Mouse (Mus musculus) lung, embryonic 15.5 days (tissue): ENCODE measurements at regions not wholly inside any gene's neighbourhood (a gene's known extent, or its start where the extent isn't known, plus 50 kb on each side); places are given as distances from the start of the nearest gene placed in this dataset.
"Not testable (repeated sequence)": the region's sequence is repeated elsewhere in the genome, so short reads cannot be mapped to it uniquely, and the experiment has no call there.

Experiments used
- ATAC-seq: fragments of 200-750 bp; cut with Nextera tagmentation; 2 replicates; pipeline ENCODE4 v1.8.0; 2017; ENCODE audit warnings: moderate number of reproducible peaks, borderline replicate concordance; ENCODE audit not compliant: low FRiP score, low TSS enrichment; ENCODE audit errors: extremely low read depth
- H3K27ac ChIP-seq: fragments of 300-500 bp; sonication (generic); 2 replicates; pipeline ENCODE4 v1.5.1; 2015; ENCODE audit warnings: moderate library complexity, mild to moderate bottlenecking, inconsistent platforms
- H3K27me3 ChIP-seq: fragments of 300-500 bp; sonication (generic); 2 replicates; pipeline ENCODE4 v1.6.1; 2015; ENCODE audit warnings: inconsistent platforms
- H3K36me3 ChIP-seq: fragments of 300-500 bp; sonication (generic); 2 replicates; pipeline ENCODE4 v1.6.1; 2015; ENCODE audit warnings: inconsistent platforms
- H3K4me1 ChIP-seq: fragments of 300-500 bp; sonication (generic); 2 replicates; pipeline ENCODE4 v1.6.1; 2015; ENCODE audit warnings: inconsistent platforms
- H3K4me2 ChIP-seq: fragments of 300-500 bp; sonication (generic); 2 replicates; pipeline ENCODE4 v1.6.1; 2015; ENCODE audit warnings: inconsistent platforms, mild to moderate bottlenecking, moderate library complexity
- H3K4me3 ChIP-seq: fragments of 300-500 bp; sonication (generic); 2 replicates; pipeline ENCODE4 v1.5.1; 2015; ENCODE audit warnings: mild to moderate bottlenecking, inconsistent platforms
- H3K9ac ChIP-seq: fragments of 300-500 bp; sonication (generic); 2 replicates; pipeline ENCODE4 v1.6.1; 2015; ENCODE audit warnings: inconsistent platforms
- H3K9me3 ChIP-seq: fragments of 300-500 bp; sonication (generic); 2 replicates; pipeline ENCODE4 v1.6.1; 2016; ENCODE audit warnings: inconsistent platforms
- WGBS: fragments of 180-500 bp; shearing (Covaris S2); methylation state at CpG from one replicate; pipeline ENCODE4 v1.1.7; 2015; 5-methylcytosine and 5-hydroxymethylcytosine counted together

DNA sequence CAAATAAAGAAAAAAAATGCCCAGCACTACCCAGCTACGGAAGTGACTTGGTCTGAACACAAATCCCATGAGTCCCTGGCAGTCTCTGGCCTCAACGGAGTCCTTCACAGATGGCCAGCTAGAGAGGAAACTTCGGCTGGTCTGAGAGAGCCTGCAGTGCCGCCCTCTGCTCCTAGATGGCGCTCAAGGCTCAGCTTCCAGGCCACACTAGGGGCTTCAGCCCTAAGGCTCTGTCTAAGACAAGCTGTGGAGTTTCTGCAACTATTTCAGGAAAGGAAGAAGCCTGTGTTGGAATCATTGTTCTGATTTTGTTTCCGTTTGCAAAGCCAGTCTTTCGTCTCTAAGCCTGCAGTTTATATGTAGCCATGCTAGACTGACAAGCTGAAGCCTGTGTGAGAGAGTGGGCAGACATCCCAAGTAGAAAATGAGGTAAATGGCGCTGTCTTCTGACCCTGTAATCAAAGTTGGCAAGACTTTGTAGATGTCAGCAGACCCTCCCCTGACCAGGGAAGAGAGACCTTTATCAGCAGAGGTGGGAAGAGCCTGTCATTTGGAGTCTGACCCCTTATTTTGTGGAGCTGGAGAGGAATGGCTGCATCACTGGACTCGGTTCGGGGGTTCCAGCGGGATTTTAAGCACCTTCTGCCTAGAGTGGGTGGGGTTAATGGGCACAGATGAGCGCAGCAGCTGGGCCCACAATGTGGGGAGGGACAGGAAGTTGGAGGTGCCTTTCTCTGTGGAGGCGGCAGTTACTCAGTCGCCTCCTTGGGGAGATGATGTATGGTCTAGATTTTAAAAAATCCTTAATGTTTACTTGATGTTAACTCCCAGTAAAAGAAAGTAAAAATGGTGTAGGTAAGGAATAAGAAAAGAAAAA lies 197.5 kb downstream of the Nucb2 start:
- 36% methylated on average over 14 of the region's 14 CpGs for WGBS
- no peak overlapping the region for H3K4me3 ChIP-seq
- no peaks in the 10 kb centered on the region for H3K27me3 ChIP-seq
- ATAC-seq, result peak; percentile 73; the same call in 1 of the 2 replicates
- H3K4me2 ChIP-seq, result no peak overlapping the region
- H3K4me1 ChIP-seq, result no peaks in the 10 kb centered on the region
- H3K9me3 ChIP-seq, result no peaks in the 10 kb centered on the region
- no peak overlapping the region for H3K27ac ChIP-seq
- no peaks in the 10 kb centered on the region for H3K36me3 ChIP-seq
- no peak overlapping the region for H3K9ac ChIP-seq

DNA sequence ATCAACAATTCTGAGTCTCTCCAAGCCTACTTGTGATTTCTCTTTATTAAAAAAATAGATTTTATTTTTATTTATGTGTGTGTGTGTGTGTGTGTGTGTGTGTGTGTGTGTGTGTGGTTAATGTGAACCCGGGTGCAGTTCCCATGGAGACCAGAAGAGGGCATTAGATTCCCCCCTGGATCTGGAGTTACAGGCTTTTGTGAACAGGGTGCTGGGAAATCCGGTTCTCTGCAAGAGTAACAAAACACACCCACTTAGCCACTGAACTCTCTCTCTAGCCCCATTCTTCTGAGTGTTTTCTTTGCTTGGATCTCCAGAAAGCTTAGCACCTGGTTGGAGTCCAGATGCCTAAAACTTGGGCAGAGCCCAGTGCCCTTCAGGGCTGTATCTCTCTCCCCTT lies 198.4 kb downstream of the Nucb2 start:
- H3K4me1 ChIP-seq, result no peaks in the 10 kb centered on the region
- no peak overlapping the region for H3K4me3 ChIP-seq
- H3K9me3 ChIP-seq, result no peaks in the 10 kb centered on the region
- no peak for ATAC-seq
- H3K4me2 ChIP-seq, result no peak overlapping the region
- no peak overlapping the region for H3K9ac ChIP-seq
- H3K27me3 ChIP-seq, result no peaks in the 10 kb centered on the region
- H3K27ac ChIP-seq, result no peak overlapping the region
- WGBS, result 81% methylated on average over 2 of the region's 2 CpGs
- H3K36me3 ChIP-seq, result no peaks in the 10 kb centered on the region

GRCm38 (mm10) chr7:116711541-116711940 lies 207.4 kb downstream of the Nucb2 start:
- WGBS, result 77% methylated on average over 2 of the region's 2 CpGs
- no peak for ATAC-seq
- Histone ChIP-seq H3K36me3 (no peaks in the 10 kb centered on the region), H3K4me1 (no peaks in the 10 kb centered on the region), H3K9ac (no peak overlapping the region), H3K27me3 (no peaks in the 10 kb centered on the region), H3K4me3 (no peak overlapping the region), H3K4me2 (no peak overlapping the region), H3K27ac (no peak overlapping the region), H3K9me3 (no peaks in the 10 kb centered on the region)

DNA sequence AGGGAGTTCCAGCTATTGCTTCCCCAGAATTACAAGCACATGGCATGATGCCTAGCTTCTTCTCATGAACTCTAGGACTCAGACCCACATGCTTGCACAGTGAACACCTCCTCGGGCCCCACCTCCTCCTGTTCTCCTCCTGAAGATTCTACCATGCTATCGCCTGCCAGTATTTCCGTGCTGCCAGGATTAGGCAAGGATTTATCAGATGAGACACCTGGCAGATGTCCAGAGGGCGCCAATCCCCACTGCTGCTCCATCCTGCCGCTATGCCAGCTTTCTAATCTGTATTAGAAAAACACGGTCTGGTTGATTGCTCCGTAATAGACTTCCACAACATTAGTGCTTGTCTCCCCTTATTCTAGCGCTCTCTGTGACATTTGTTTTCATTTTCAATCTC lies 209.0 kb downstream of the Nucb2 start:
- Histone ChIP-seq H3K9ac (no peak overlapping the region), H3K4me3 (no peak overlapping the region), H3K27me3 (no peaks in the 10 kb centered on the region), H3K4me1 (no peaks in the 10 kb centered on the region), H3K4me2 (no peak overlapping the region), H3K9me3 (no peaks in the 10 kb centered on the region), H3K36me3 (no peaks in the 10 kb centered on the region), H3K27ac (no peak overlapping the region)
- WGBS, result 75% methylated on average over 8 of the region's 8 CpGs
- no peak for ATAC-seq

- ATAC-seq, result no peak
- Histone ChIP-seq H3K9ac (no peak overlapping the region), H3K4me3 (no peak overlapping the region), H3K4me2 (no peak overlapping the region), H3K27me3 (no peaks in the 10 kb centered on the region), H3K9me3 (no peaks in the 10 kb centered on the region), H3K4me1 (no peaks in the 10 kb centered on the region), H3K36me3 (no peaks in the 10 kb centered on the region), H3K27ac (no peak overlapping the region)
- WGBS, result 50% methylated on average over 10 of the region's 10 CpGs
Observed at GRCm38 (mm10) chr7:116715234-116716046, 211.3 kb downstream of the Nucb2 start.

DNA sequence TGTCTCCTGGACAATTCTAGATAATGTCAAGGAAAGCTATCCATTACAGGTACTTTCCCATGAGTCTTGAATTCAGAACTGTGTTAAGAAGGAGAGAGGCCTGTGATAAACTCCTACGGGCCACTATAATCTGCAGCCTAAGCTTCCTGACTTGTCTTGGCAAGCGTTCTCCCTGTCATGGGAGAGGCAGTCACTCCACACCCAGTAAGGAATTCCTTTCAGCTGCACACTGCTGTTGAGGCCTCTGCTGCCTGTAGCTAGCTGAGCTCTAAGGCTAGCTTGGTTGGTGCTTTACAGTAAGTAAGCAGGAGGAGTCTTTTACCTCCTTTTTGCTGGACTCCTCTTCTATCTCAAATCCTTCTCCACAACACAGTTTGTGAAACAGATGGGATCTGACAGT lies 224.2 kb downstream of the Nucb2 start:
- H3K4me3 ChIP-seq, result no peak overlapping the region
- no peaks in the 10 kb centered on the region for H3K4me1 ChIP-seq
- H3K9ac ChIP-seq, result no peak overlapping the region
- H3K4me2 ChIP-seq, result no peak overlapping the region
- H3K27me3 ChIP-seq, result no peaks in the 10 kb centered on the region
- H3K27ac ChIP-seq, result no peak overlapping the region
- H3K36me3 ChIP-seq, result no peaks in the 10 kb centered on the region
- ATAC-seq, result no peak
- H3K9me3 ChIP-seq, result no peaks in the 10 kb centered on the region; the same call in 1 of the 2 replicates
- WGBS, result 23% methylated on average over 2 of the region's 2 CpGs

DNA sequence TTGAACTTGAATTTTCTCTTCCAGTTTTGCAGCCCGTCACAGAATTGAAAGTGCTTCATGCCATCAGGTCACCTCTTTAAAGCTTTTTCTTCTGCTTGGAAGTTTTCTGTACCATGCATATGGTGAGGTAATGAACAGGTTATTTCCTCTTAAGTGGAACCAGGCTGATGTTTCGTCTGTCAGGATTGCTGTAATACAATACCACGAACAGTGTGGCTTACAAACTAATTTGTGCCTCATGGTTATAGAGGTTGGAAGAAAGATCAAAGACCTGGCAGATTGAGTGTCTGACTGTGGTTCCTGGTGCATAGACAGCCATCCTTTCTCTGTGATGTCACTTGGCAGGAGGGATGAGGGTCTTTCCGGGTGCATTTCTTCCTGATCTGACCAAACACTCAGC lies 225.6 kb downstream of the Nucb2 start:
- Histone ChIP-seq H3K9ac (no peak overlapping the region), H3K27ac (no peak overlapping the region), H3K36me3 (no peaks in the 10 kb centered on the region), H3K27me3 (no peaks in the 10 kb centered on the region), H3K9me3 (no peaks in the 10 kb centered on the region; the same call in 1 of the 2 replicates), H3K4me3 (no peak overlapping the region), H3K4me2 (no peak overlapping the region), H3K4me1 (no peaks in the 10 kb centered on the region)
- no peak for ATAC-seq
- 67% methylated on average over 4 of the region's 4 CpGs for WGBS

DNA sequence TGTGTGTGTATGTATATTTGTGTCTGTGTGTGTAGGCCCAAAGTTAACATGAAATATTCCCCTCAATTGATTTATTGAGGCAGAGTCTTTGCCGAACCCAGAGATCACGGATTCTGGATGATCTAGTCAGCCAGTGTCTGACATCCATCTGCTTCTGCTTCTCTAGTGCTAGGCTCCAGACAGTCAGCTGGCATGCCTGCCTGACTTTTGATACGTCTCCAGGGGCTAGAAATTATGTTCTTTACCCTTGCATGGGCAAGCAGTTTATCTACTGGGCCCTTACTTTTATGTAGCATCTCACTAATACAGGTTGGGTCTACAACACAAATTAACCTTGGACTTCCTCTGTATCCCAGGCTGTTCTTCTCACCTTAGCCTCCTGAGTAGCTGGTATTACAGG lies 231.5 kb downstream of the Nucb2 start:
- WGBS, result 54% methylated on average over 3 of the region's 3 CpGs
- Histone ChIP-seq H3K27me3 (no peaks in the 10 kb centered on the region), H3K9me3 (no peaks in the 10 kb centered on the region; the same call in 1 of the 2 replicates), H3K4me2 (no peak overlapping the region), H3K36me3 (no peaks in the 10 kb centered on the region), H3K4me3 (no peak overlapping the region), H3K9ac (no peak overlapping the region), H3K27ac (no peak overlapping the region), H3K4me1 (no peaks in the 10 kb centered on the region)
- no peak for ATAC-seq

- no peaks in the 10 kb centered on the region for H3K4me1 ChIP-seq
- WGBS, result 39% methylated on average over 4 of the region's 4 CpGs
Observed at GRCm38 (mm10) chr7:116736333-116736732, 232.2 kb downstream of the Nucb2 start.

DNA sequence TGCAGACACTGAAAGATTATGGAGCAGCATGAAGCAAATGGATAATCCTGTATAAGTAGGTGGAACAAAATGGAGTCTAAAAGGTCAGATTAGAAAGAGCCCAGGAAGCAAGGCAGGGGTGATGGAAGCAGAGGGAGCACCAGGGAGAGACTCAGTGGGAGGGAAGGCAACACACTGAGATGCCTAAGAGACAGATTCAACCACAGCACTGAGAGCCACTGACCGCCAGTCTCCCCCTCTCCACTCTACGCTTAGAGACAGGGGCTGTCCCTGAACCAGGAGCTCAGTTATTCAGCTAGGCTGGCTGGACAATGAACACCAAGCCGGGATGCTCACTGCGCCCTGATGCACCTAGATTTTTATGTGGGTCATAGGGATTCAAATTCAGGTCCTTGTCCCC lies 233.8 kb downstream of the Nucb2 start:
- H3K36me3 ChIP-seq, result no peaks in the 10 kb centered on the region
- H3K9me3 ChIP-seq, result no peaks in the 10 kb centered on the region
- H3K27ac ChIP-seq, result no peak overlapping the region
- H3K4me1 ChIP-seq, result no peaks in the 10 kb centered on the region
- 89% methylated on average over 4 of the region's 4 CpGs for WGBS
- no peak overlapping the region for H3K4me3 ChIP-seq
- no peak overlapping the region for H3K9ac ChIP-seq
- H3K27me3 ChIP-seq, result no peaks in the 10 kb centered on the region
- H3K4me2 ChIP-seq, result no peak overlapping the region
- no peak for ATAC-seq

More at GRCm38 (mm10) chr7:116736333-116736732, 232.2 kb downstream of the Nucb2 start:
- no peak for ATAC-seq
- no peak overlapping the region for H3K4me2 ChIP-seq
- no peak overlapping the region for H3K4me3 ChIP-seq
- no peak overlapping the region for H3K27ac ChIP-seq
- no peak overlapping the region for H3K9ac ChIP-seq
- H3K27me3 ChIP-seq, result no peaks in the 10 kb centered on the region
- no peaks in the 10 kb centered on the region for H3K36me3 ChIP-seq
- H3K9me3 ChIP-seq, result no peaks in the 10 kb centered on the region; the same call in 1 of the 2 replicates

GRCm38 (mm10) chr7:116754556-116754955 lies 250.4 kb downstream of the Nucb2 start:
- Histone ChIP-seq H3K9ac (no peak overlapping the region), H3K4me1 (no peaks in the 10 kb centered on the region), H3K27me3 (no peaks in the 10 kb centered on the region), H3K9me3 (no peaks in the 10 kb centered on the region), H3K27ac (no peak overlapping the region), H3K4me3 (no peak overlapping the region), H3K4me2 (no peak overlapping the region), H3K36me3 (no peaks in the 10 kb centered on the region)
- no peak for ATAC-seq

- H3K9ac ChIP-seq, H3K4me3 ChIP-seq, H3K4me1 ChIP-seq, H3K27me3 ChIP-seq, H3K36me3 ChIP-seq, ATAC-seq, H3K4me2 ChIP-seq, H3K9me3 ChIP-seq, H3K27ac ChIP-seq: not testable (repeated sequence)
- 92% methylated on average over 19 of the region's 19 CpGs for WGBS
Observed at GRCm38 (mm10) chr7:116792181-116792580, 288.0 kb downstream of the Nucb2 start.
